Mouse (Mus musculus) C3H10T1/2 (cell line): ENCODE measurements around the gene Egln1. TPM values are rescaled to one million over a fixed set of nuclear protein-coding genes. Genes with fewer than 3 reads are reported as not detected.

Experiments used
- polyA plus RNA-seq, 2 experiments: library from polyadenylated mRNA; unstranded; fragments of >200 nt; fragmentation: generic; extraction: Trizol; gene quantifications; one replicate each; pipeline ENCODE4 v1.2.1; 2012; ENCODE audit warnings: missing spikeins in 2 of 2

Egln1 gene
- 10 to 100 TPM; 13.0 to 19.8 TPM for polyA plus RNA-seq

DNA sequence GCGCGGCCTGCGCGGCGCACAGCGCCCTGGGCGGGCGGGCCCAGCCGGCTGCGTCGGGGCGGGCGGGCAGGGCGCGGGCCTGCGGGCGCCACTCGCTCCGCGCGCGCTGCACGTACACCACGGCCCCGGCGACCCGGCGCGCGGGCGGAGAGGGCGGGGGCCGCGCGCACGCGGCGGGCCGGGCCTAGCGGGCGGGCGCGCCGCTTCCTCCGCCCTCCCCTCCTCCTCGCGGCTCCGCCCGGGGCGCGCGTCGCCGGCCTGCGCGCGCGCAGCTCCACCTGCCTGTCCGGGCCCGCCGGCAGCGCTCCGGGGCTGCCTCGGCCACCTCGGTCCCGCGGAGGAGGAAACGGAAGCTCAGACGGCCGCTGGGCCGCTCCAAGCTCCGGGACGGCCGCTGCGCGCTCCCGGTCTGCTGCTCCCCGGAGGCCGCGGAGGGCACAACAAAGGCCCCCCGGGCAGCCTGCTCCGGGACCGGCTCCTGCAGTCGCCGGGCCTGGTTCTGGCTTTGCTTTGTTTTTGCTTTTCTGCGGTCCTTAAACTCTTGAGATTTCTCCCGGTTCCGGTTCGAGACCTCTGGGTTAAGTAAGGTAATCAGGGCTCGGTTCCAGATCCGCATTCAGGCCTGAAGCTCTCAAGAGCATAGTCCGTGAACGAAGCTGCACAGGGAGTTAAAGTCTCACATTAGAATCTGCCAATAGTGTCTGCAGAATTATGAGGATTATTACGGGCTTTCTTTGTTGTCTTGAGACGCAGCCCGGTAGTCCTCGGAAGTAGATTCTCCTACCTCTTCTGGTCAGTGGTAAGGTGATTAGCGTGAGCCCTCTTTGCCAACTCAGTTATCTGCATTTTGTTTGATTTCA lies at the start of gene Egln1:
Gene Egln1, minus strand, starts transcription at position 116 of the 860 bp plus-strand sequence.

DNA sequence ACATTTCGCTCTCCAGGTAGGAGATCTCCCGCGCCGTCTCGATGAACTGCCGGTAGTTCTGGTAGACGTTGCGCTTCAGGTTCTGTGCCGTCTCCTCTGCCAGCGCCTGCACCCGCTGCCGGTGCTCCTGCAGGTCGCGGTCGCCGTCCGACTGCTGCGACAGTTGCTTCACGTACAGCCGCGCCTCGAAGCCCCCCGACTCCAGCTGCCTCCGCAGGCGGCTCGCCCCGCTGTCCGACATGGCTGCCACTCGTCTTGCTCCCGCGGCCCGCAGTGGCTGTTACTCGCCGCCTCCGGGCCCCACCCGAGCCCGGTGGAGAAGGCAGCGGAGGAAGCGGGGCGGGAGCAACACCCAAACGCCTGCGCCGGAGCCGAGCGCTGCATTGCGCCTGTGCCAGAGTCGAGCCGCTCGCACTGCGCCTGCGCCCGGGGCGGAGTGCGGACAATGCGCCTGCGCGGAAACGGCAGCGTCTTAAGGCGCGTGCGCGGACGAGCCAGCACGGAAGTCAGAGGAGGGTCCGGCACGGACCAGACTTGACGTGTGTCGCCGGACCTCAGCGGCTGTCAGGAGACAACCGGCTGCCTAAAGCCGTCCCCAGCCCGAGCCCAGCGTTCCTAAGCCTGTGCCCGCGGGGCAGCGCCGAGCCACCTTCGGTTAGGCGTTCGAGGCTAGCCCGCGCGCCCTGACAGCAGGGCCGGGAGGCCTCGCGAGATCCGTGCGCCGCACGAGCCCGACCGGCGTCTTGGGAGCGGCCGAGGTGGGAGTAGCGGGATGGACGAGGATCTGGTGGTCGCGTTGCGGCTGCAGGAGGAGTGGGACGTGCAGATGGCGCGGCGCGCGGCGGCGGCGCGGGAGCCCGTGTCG lies 51.5 kb downstream of the Egln1 start, which contains the start of the genes Exoc8 and Sprtn:
Gene Exoc8, minus strand, starts transcription at position 320 of the 865 bp plus-strand sequence.
Gene Sprtn, plus strand, starts transcription at position 501 of the 865 bp plus-strand sequence.

DNA sequence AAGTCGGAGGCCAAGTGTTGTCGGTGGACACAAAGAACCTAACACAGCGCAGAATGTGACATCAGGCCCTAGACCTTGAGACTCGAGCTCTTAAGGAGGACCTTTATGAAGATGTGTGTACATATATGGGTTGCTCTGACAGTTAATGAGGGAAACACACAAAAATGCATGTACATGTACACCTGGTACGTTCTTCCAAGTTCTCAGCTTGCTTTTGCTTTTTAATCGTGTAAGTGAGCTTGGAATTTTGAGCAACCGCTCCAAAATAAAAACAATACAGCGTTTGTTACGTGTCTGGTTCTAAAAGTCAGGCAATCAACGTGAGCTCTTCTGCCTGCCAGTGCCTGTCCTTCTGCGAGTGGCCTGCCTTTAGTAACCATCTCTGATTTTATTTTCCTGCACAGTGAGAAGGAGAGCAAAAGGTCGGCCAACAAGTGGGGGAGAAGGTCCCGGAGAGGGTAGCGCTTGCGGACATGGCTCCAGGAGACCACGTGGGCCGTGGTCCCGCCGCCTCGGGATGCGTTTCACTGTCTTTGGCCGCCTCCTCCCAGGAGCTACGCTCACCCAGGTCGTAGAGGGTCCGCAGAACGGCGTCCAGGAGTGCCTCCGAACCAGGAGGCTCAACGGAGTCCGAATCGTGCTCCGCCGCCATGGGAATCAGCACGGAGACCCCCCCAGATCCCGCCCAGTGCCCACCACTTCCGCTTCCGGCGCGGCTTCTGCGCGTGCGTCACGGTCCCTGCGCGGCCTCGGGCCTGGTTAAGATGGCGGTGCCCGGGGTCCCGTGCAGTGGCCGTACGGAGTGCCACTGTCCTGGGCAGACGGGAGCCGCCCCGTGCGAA lies 86.6 kb downstream of the Egln1 start, which contains the start of the genes Gnpat and 2810004N23Rik:
Gene Gnpat, plus strand, starts transcription at position 713 of the 842 bp plus-strand sequence.
Gene 2810004N23Rik, minus strand, starts transcription at position 800 of the 842 bp plus-strand sequence.

Other genes starting within 250 kb of the Egln1 start
- gene Ttc13, start 227.3 kb downstream of the Egln1 start, polyA plus RNA-seq, result 10 to 100 TPM in 1 of 2 experiments, 1 to 10 TPM in 1; 3.7 to 17.1 TPM
- gene Arv1, start 227.2 kb downstream of the Egln1 start, polyA plus RNA-seq, result 1 to 10 TPM; 3.6 to 5.2 TPM
- gene Fam89a, start 197.5 kb downstream of the Egln1 start, polyA plus RNA-seq, result under 1 TPM; 0.02 to 0.26 TPM
- gene Trim67, start 156.2 kb downstream of the Egln1 start, polyA plus RNA-seq, result under 1 TPM in 1 of 2 experiments, not detected in 1; under 0.01 TPM
- gene Gnpat, start 86.3 kb downstream of the Egln1 start, polyA plus RNA-seq, result 10 to 100 TPM; 25.5 to 43.4 TPM
- 10 to 100 TPM; 11.0 to 14.8 TPM for gene 2810004N23Rik, start 86.2 kb downstream of the Egln1 start, polyA plus RNA-seq
- 1 to 10 TPM; 2.1 to 5.5 TPM for gene Exoc8, start 51.6 kb downstream of the Egln1 start, polyA plus RNA-seq
- 1 to 10 TPM in 1 of 2 experiments, under 1 TPM in 1; 0.75 to 7.4 TPM for gene Sprtn, start 51.4 kb downstream of the Egln1 start, polyA plus RNA-seq
- gene Tsnax, start 63.7 kb upstream of the Egln1 start, polyA plus RNA-seq, result 10 to 100 TPM in 1 of 2 experiments, 1 to 10 TPM in 1; 5.1 to 34.9 TPM
- gene Disc1, start 104.9 kb upstream of the Egln1 start, polyA plus RNA-seq, result not detected